Mouse (Mus musculus): ENCODE results near the gene Hes1. TPM values are rescaled to one million over a fixed set of nuclear protein-coding genes. Genes with fewer than 3 reads are reported as not detected.
"Not testable (repeated sequence)": the region's sequence is repeated elsewhere in the genome, so short reads cannot be mapped to it uniquely, and the experiment has no call there.

Hes1 gene
- polyA plus RNA-seq, 1 experiment from 2014 or later = 102 TPM

GRCm38 (mm10) chr16:30105476-30105875 is 41.3 kb downstream of the Hes1 start:
- WGBS = 87% methylated on average over 7 of the region's 7 CpGs
- Histone ChIP-seq H3K36me3 (ENCODE audit: insufficient read depth, low read length) (no peaks in the 10 kb centered on the region), H3K9me3 (replicated peaks; ENCODE audit: low read length) (no peaks in the 10 kb centered on the region), H3K9ac (ENCODE audit: low read depth, low read length) (no peak overlapping the region), H3K27ac (no peak overlapping the region), H3K4me1 (replicated peaks; ENCODE audit: insufficient read depth, low read length) (peaks cover 12% of the 10 kb centered on the region), H3K4me3 (replicated peaks; ENCODE audit: low read depth, low read length) (no peak overlapping the region), H3K27me3 (ENCODE audit: insufficient read depth, low read length) (no peaks in the 10 kb centered on the region), H3K4me2 (ENCODE audit: low read length) (no peak overlapping the region)
- no peak for ATAC-seq (replicated peaks; ENCODE audit: low FRiP score, low read depth)
- DNase-seq (ENCODE audit: low spot score) = no peak
- TF ChIP-seq CTCF (IDR thresholded peaks at IDR 0.05; ENCODE audit: low read depth) = no peak

- H3K9me3 ChIP-seq (replicated peaks; ENCODE audit: low read length); ATAC-seq (replicated peaks; ENCODE audit: low FRiP score, low read depth); H3K27me3 ChIP-seq (ENCODE audit: insufficient read depth, low read length); H3K27ac ChIP-seq; DNase-seq (ENCODE audit: low spot score); H3K4me3 ChIP-seq (replicated peaks; ENCODE audit: low read depth, low read length); H3K36me3 ChIP-seq (ENCODE audit: insufficient read depth, low read length); H3K4me2 ChIP-seq (ENCODE audit: low read length); H3K9ac ChIP-seq (ENCODE audit: low read depth, low read length): not testable (repeated sequence)
- WGBS = 89% methylated on average over 11 of the region's 11 CpGs
- peaks cover 13% of the 10 kb centered on the region for H3K4me1 ChIP-seq (replicated peaks; ENCODE audit: insufficient read depth, low read length)
Measured at GRCm38 (mm10) chr16:30108167-30108566, 44.0 kb downstream of the Hes1 start.

GRCm38 (mm10) chr16:30110466-30110865 is 46.3 kb downstream of the Hes1 start:
- TF ChIP-seq CTCF (IDR thresholded peaks at IDR 0.05; ENCODE audit: low read depth) = no peak
- no peaks in the 10 kb centered on the region for H3K27me3 ChIP-seq (ENCODE audit: insufficient read depth, low read length)
- H3K4me2 ChIP-seq (ENCODE audit: low read length) = no peak overlapping the region
- H3K36me3 ChIP-seq (ENCODE audit: insufficient read depth, low read length) = no peaks in the 10 kb centered on the region
- WGBS = 81% methylated on average over 3 of the region's 3 CpGs
- no peak overlapping the region for H3K4me3 ChIP-seq (replicated peaks; ENCODE audit: low read depth, low read length)
- peaks cover 21% of the 10 kb centered on the region for H3K4me1 ChIP-seq (replicated peaks; ENCODE audit: insufficient read depth, low read length)
- H3K9ac ChIP-seq (ENCODE audit: low read depth, low read length) = no peak overlapping the region
- H3K9me3 ChIP-seq (replicated peaks; ENCODE audit: low read length) = no peaks in the 10 kb centered on the region
- no peak overlapping the region for H3K27ac ChIP-seq
- ATAC-seq (replicated peaks; ENCODE audit: low FRiP score, low read depth) (no peak), DNase-seq (ENCODE audit: low spot score) (no peak)

- DNase-seq (ENCODE audit: low spot score) = no peak
- no peak overlapping the region for H3K27ac ChIP-seq
- H3K9ac ChIP-seq (ENCODE audit: low read depth, low read length) = no peak overlapping the region
- ATAC-seq (replicated peaks; ENCODE audit: low FRiP score, low read depth) = no peak
- no peak overlapping the region for H3K4me2 ChIP-seq (ENCODE audit: low read length)
- TF ChIP-seq CTCF (IDR thresholded peaks at IDR 0.05; ENCODE audit: low read depth) = no peak
- no peak overlapping the region for H3K4me3 ChIP-seq (replicated peaks; ENCODE audit: low read depth, low read length)
- H3K36me3 ChIP-seq (ENCODE audit: insufficient read depth, low read length) = no peaks in the 10 kb centered on the region
- peaks cover 21% of the 10 kb centered on the region for H3K4me1 ChIP-seq (replicated peaks; ENCODE audit: insufficient read depth, low read length)
- no peaks in the 10 kb centered on the region for H3K27me3 ChIP-seq (ENCODE audit: insufficient read depth, low read length)
- no peaks in the 10 kb centered on the region for H3K9me3 ChIP-seq (replicated peaks; ENCODE audit: low read length)
Measured at GRCm38 (mm10) chr16:30111069-30111468, 46.9 kb downstream of the Hes1 start.

- Histone ChIP-seq H3K4me2 (ENCODE audit: low read length) (no peak overlapping the region), H3K27ac (no peak overlapping the region), H3K36me3 (ENCODE audit: insufficient read depth, low read length) (no peaks in the 10 kb centered on the region), H3K9me3 (replicated peaks; ENCODE audit: low read length) (no peaks in the 10 kb centered on the region), H3K4me1 (replicated peaks; ENCODE audit: insufficient read depth, low read length) (peaks cover 21% of the 10 kb centered on the region), H3K4me3 (replicated peaks; ENCODE audit: low read depth, low read length) (no peak overlapping the region), H3K27me3 (ENCODE audit: insufficient read depth, low read length) (no peaks in the 10 kb centered on the region), H3K9ac (ENCODE audit: low read depth, low read length) (no peak overlapping the region)
- WGBS = 24% methylated on average over 2 of the region's 2 CpGs
- ATAC-seq (replicated peaks; ENCODE audit: low FRiP score, low read depth) (no peak), DNase-seq (ENCODE audit: low spot score) (peak; percentile 71)
- TF ChIP-seq CTCF (IDR thresholded peaks at IDR 0.05; ENCODE audit: low read depth) = no peak
Measured at GRCm38 (mm10) chr16:30111566-30111965, 47.4 kb downstream of the Hes1 start.

- no peak for DNase-seq (ENCODE audit: low spot score)
- no peaks in the 10 kb centered on the region for H3K27me3 ChIP-seq (ENCODE audit: insufficient read depth, low read length)
Measured at GRCm38 (mm10) chr16:30113170-30113569, 49.0 kb downstream of the Hes1 start.

GRCm38 (mm10) chr16:30113800-30114199 is 49.6 kb downstream of the Hes1 start:
- ATAC-seq (replicated peaks; ENCODE audit: low FRiP score, low read depth) (no peak), DNase-seq (ENCODE audit: low spot score) (no peak)
- H3K4me2 ChIP-seq (ENCODE audit: low read length) = no peak overlapping the region
- H3K27ac ChIP-seq = no peak overlapping the region
- no peak for TF ChIP-seq CTCF (IDR thresholded peaks at IDR 0.05; ENCODE audit: low read depth)
- H3K9ac ChIP-seq (ENCODE audit: low read depth, low read length) = no peak overlapping the region
- 70% methylated on average over 8 of the region's 8 CpGs for WGBS
- peaks cover 21% of the 10 kb centered on the region for H3K4me1 ChIP-seq (replicated peaks; ENCODE audit: insufficient read depth, low read length)
- H3K27me3 ChIP-seq (ENCODE audit: insufficient read depth, low read length) = no peaks in the 10 kb centered on the region
- no peak overlapping the region for H3K4me3 ChIP-seq (replicated peaks; ENCODE audit: low read depth, low read length)
- H3K9me3 ChIP-seq (replicated peaks; ENCODE audit: low read length) = no peaks in the 10 kb centered on the region
- H3K36me3 ChIP-seq (ENCODE audit: insufficient read depth, low read length) = no peaks in the 10 kb centered on the region

More at GRCm38 (mm10) chr16:30113170-30113569, 49.0 kb downstream of the Hes1 start:
- no peak for TF ChIP-seq CTCF (IDR thresholded peaks at IDR 0.05; ENCODE audit: low read depth)
- H3K4me3 ChIP-seq (replicated peaks; ENCODE audit: low read depth, low read length) = no peak overlapping the region
- no peak overlapping the region for H3K4me2 ChIP-seq (ENCODE audit: low read length)
- peaks cover 21% of the 10 kb centered on the region for H3K4me1 ChIP-seq (replicated peaks; ENCODE audit: insufficient read depth, low read length)
- WGBS = 11% methylated on average over 3 of the region's 3 CpGs
- no peak overlapping the region for H3K9ac ChIP-seq (ENCODE audit: low read depth, low read length)
- no peak for ATAC-seq (replicated peaks; ENCODE audit: low FRiP score, low read depth)
- no peak overlapping the region for H3K27ac ChIP-seq
- no peaks in the 10 kb centered on the region for H3K36me3 ChIP-seq (ENCODE audit: insufficient read depth, low read length)
- no peaks in the 10 kb centered on the region for H3K9me3 ChIP-seq (replicated peaks; ENCODE audit: low read length)
